Mouse (Mus musculus) limb, embryonic 15.5 days (tissue): ENCODE data around the gene Mettl24. TPM values are rescaled to one million over a fixed set of nuclear protein-coding genes. Genes with fewer than 3 reads are reported as not detected.

Experiments
- ATAC-seq: fragments of 200-750 bp; cut with Nextera tagmentation; 2 replicates; pipeline ENCODE4 v1.8.0; 2017; ENCODE audit warnings: low read depth, moderate TSS enrichment; ENCODE audit not compliant: insufficient number of reproducible peaks, low FRiP score, low TSS enrichment
- H3K27ac ChIP-seq: fragments of 300-500 bp; sonication (generic); 2 replicates; pipeline ENCODE4 v1.5.1; 2015; ENCODE audit warnings: moderate library complexity, mild to moderate bottlenecking, inconsistent platforms
- H3K27me3 ChIP-seq: fragments of 300-500 bp; sonication (generic); 2 replicates; pipeline ENCODE4 v1.6.1; 2015; ENCODE audit warnings: inconsistent platforms
- H3K36me3 ChIP-seq: fragments of 300-500 bp; sonication (generic); 2 replicates; pipeline ENCODE4 v1.6.1; 2015; ENCODE audit warnings: inconsistent platforms
- H3K4me1 ChIP-seq: fragments of 300-500 bp; sonication (generic); 2 replicates; pipeline ENCODE4 v1.6.1; 2015; ENCODE audit warnings: inconsistent platforms
- H3K4me2 ChIP-seq: fragments of 300-500 bp; sonication (generic); 2 replicates; pipeline ENCODE4 v1.6.1; 2015; ENCODE audit warnings: mild to moderate bottlenecking, inconsistent platforms
- H3K4me3 ChIP-seq: fragments of 300-500 bp; sonication (generic); 2 replicates; pipeline ENCODE4 v1.5.1; 2015; ENCODE audit warnings: mild to moderate bottlenecking, inconsistent platforms
- H3K9ac ChIP-seq: fragments of 300-500 bp; sonication (generic); 2 replicates; pipeline ENCODE4 v1.6.1; 2015; ENCODE audit warnings: inconsistent platforms
- H3K9me3 ChIP-seq: fragments of 300-500 bp; sonication (generic); 2 replicates; pipeline ENCODE4 v1.6.1; 2016; ENCODE audit warnings: inconsistent platforms
- WGBS: fragments of 180-500 bp; shearing (Covaris S2); methylation state at CpG from one replicate; pipeline ENCODE4 v1.1.7; 2015; 5-methylcytosine and 5-hydroxymethylcytosine counted together
- polyA plus RNA-seq: library from polyadenylated mRNA; unstranded; fragments of >200 nt; fragmentation: Nextera tagmentation; extraction: Ambion mirVana; gene quantifications from 2 replicates; pipeline ENCODE4 v1.2.1, GENCODE M21; 2015

Gene Mettl24
- polyA plus RNA-seq, 1 experiment from 2014 or later, result 2.2 TPM

DNA sequence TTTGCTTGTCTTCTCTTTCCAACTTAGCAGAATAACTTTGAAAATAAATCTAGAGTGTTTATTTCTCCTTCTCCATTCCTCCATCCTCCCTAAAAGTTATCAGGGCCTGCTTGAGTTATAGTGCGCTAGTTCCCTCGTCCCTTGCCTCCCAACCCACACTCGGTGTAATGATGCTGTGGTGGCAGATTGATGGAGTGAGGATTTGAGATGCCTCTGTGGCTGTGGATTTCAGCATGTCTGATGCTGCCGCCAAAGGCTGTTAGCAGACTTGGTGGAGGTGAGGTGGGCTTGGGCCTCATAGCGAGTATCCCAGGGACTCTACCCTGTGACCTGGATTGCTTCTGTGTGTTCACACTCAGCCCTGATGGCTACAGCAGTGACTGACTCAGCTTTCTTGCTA, 37.8 kb downstream of the Mettl24 start:
- WGBS, result 34% methylated on average over 5 of the region's 5 CpGs
- Histone ChIP-seq H3K4me1 (peaks cover 15% of the 10 kb centered on the region; the same call in 1 of the 2 replicates), H3K27ac (no peak overlapping the region), H3K4me3 (no peak overlapping the region), H3K4me2 (no peak overlapping the region), H3K9ac (no peak overlapping the region), H3K27me3 (no peaks in the 10 kb centered on the region), H3K36me3 (no peaks in the 10 kb centered on the region), H3K9me3 (no peaks in the 10 kb centered on the region)
- ATAC-seq, result no peak

GRCm38 (mm10) chr10:40724342-40724741, 41.3 kb downstream of the Mettl24 start:
- Histone ChIP-seq H3K4me2 (no peak overlapping the region), H3K27me3 (no peaks in the 10 kb centered on the region), H3K4me1 (peaks cover 8% of the 10 kb centered on the region; the same call in 1 of the 2 replicates), H3K4me3 (no peak overlapping the region), H3K27ac (no peak overlapping the region), H3K36me3 (no peaks in the 10 kb centered on the region), H3K9me3 (no peaks in the 10 kb centered on the region), H3K9ac (no peak overlapping the region)
- no peak for ATAC-seq
- 55% methylated on average over 6 of the region's 6 CpGs for WGBS

GRCm38 (mm10) chr10:40725066-40725465, 42.0 kb downstream of the Mettl24 start:
- H3K4me2 ChIP-seq, result no peak overlapping the region
- no peaks in the 10 kb centered on the region for H3K36me3 ChIP-seq
- H3K4me1 ChIP-seq, result peaks cover 8% of the 10 kb centered on the region; the same call in 1 of the 2 replicates
- no peak overlapping the region for H3K27ac ChIP-seq
- H3K4me3 ChIP-seq, result no peak overlapping the region
- WGBS, result 58% methylated on average over 4 of the region's 4 CpGs
- ATAC-seq, result no peak
- H3K9ac ChIP-seq, result no peak overlapping the region
- H3K9me3 ChIP-seq, result no peaks in the 10 kb centered on the region
- no peaks in the 10 kb centered on the region for H3K27me3 ChIP-seq

DNA sequence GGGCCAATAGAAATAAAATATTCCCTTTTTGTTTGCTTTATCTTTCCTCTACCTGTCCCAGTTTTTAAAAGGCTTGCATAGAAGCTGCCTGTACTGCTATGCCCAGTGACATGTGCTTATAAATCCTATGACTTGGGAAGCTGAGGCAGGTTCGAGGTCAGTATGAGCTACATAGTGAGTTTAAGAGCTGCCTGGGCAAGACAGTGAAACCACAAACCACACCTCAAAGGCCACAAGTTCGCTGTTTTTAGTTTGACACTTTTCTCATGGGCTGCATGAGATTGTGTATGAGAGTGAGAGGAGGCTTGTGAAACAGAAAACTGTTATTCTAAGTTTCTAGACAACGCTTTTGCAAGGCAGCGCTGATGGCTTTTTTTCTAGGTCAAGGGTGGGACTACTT, 42.4 kb downstream of the Mettl24 start:
- no peak overlapping the region for H3K4me2 ChIP-seq
- no peaks in the 10 kb centered on the region for H3K36me3 ChIP-seq
- H3K9ac ChIP-seq, result no peak overlapping the region
- no peaks in the 10 kb centered on the region for H3K9me3 ChIP-seq
- H3K27ac ChIP-seq, result no peak overlapping the region
- WGBS, result 62% methylated on average over 4 of the region's 4 CpGs
- ATAC-seq, result no peak
- H3K27me3 ChIP-seq, result no peaks in the 10 kb centered on the region
- peaks cover 6% of the 10 kb centered on the region; the same call in 1 of the 2 replicates for H3K4me1 ChIP-seq
- no peak overlapping the region for H3K4me3 ChIP-seq

- WGBS, result 57% methylated on average over 11 of the region's 11 CpGs
- no peak for ATAC-seq
Observed at GRCm38 (mm10) chr10:40726288-40726902, 43.3 kb downstream of the Mettl24 start.

GRCm38 (mm10) chr10:40726989-40727388, 43.9 kb downstream of the Mettl24 start:
- no peak overlapping the region for H3K4me3 ChIP-seq
- no peak overlapping the region for H3K27ac ChIP-seq
- no peaks in the 10 kb centered on the region for H3K27me3 ChIP-seq
- H3K9ac ChIP-seq, result no peak overlapping the region
- H3K36me3 ChIP-seq, result no peaks in the 10 kb centered on the region
- H3K4me2 ChIP-seq, result no peak overlapping the region
- no peaks in the 10 kb centered on the region; the same call in 1 of the 2 replicates for H3K4me1 ChIP-seq
- 37% methylated on average over 5 of the region's 5 CpGs for WGBS
- ATAC-seq, result no peak
- H3K9me3 ChIP-seq, result no peaks in the 10 kb centered on the region

More at GRCm38 (mm10) chr10:40726288-40726902, 43.3 kb downstream of the Mettl24 start:
- Histone ChIP-seq H3K9me3 (no peaks in the 10 kb centered on the region), H3K4me3 (no peak overlapping the region), H3K36me3 (no peaks in the 10 kb centered on the region), H3K27me3 (no peaks in the 10 kb centered on the region), H3K9ac (no peak overlapping the region), H3K27ac (no peak overlapping the region), H3K4me2 (no peak overlapping the region), H3K4me1 (no peaks in the 10 kb centered on the region; the same call in 1 of the 2 replicates)

DNA sequence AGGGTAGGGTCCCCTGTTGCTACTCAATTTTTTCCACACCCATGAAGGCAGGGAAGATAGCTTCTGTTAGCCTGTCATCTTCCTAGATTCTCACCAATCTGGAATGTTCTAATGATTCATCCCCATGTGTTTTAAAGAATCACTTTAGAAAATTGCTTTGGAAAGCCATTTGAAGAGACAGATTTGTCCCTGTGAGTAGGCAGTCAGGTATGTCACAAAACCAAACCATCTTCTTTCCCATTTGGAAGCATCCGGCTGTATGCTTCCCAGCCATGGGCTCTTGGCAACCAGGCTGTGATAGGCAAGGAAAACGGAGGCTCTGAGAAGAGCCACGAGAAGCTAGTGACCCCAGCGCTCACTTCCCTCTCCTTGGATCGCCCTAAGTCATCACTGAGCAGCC, 47.1 kb downstream of the Mettl24 start:
- no peak overlapping the region for H3K27ac ChIP-seq
- H3K27me3 ChIP-seq, result no peaks in the 10 kb centered on the region
- no peak for ATAC-seq
- no peak overlapping the region for H3K4me2 ChIP-seq
- no peaks in the 10 kb centered on the region for H3K9me3 ChIP-seq
- no peaks in the 10 kb centered on the region; the same call in 1 of the 2 replicates for H3K4me1 ChIP-seq
- no peaks in the 10 kb centered on the region for H3K36me3 ChIP-seq
- 79% methylated on average over 5 of the region's 5 CpGs for WGBS
- no peak overlapping the region for H3K4me3 ChIP-seq
- H3K9ac ChIP-seq, result no peak overlapping the region

- no peak for ATAC-seq
- H3K4me3 ChIP-seq, result no peak overlapping the region
Observed at GRCm38 (mm10) chr10:40733291-40733690, 50.2 kb downstream of the Mettl24 start.

DNA sequence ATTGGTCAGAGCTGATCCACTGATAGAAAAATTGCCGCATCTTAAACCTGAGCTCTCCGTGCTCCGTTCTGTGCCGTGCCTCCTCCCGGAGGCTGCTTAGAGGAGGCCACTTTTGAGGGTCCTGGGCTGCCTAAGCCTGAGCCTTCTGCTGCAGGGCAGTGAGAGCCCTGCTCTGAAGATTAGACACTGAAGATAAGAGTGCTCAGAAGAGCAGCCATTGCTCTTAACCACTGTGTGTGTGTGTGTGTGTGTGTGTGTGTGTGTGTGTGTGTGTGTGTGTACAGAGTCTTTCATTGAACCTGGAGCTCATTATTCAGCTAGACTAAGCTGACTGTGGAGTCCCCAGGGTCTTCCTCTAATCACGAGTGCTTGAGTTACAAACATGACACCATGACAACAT, 53.1 kb downstream of the Mettl24 start:
- whole genome bisulfite sequencing, result 88% methylated on average over 6 of the region's 6 CpGs

More at GRCm38 (mm10) chr10:40733291-40733690, 50.2 kb downstream of the Mettl24 start:
- Histone ChIP-seq H3K36me3 (no peaks in the 10 kb centered on the region), H3K9me3 (no peaks in the 10 kb centered on the region), H3K4me2 (no peak overlapping the region), H3K27ac (no peak overlapping the region), H3K4me1 (peaks cover 9% of the 10 kb centered on the region), H3K9ac (no peak overlapping the region), H3K27me3 (no peaks in the 10 kb centered on the region)
- WGBS, result 50% methylated on average over 3 of the region's 3 CpGs

DNA sequence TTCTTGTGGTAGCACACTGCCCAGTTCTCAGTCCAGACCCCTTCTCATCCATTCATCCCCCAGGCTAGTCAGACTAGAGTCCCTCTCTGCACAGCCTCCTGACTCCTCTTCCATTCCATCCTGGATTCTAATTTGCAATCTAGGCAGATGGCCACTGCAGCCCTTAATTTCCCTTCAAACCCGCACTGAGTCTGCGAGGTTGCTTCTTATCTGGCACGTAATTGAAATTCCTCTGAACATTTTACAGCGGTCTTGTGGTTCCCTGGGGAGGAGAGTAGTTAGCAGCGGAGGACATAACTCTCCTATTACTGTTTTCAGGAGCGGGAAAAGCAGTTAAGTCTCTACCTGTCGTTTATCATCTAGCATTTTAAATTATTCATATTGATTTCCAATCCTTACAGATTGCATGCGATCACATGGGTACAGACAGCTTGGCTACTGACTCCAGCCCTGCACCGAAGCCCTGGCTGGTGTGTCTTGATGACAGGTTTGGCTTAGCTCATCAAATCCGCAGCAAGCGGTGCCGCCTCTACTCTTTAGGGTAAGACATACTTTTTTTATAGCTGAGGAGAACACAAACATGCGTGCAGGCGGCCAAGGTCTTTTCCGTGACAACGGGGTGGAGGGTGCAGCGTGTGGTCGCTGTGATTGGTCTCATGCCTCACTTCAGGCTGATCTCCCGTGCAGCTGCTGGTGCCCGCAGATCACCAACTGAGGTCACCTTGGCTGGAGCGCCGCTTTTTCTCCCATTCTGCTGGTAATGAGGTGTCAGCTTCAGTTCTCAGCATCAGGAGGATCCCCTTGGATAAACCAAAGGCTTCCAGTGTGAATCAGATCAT, 54.4 kb downstream of the Mettl24 start:
- no peaks in the 10 kb centered on the region for H3K27me3 ChIP-seq
- H3K27ac ChIP-seq, result no peak overlapping the region
- H3K4me1 ChIP-seq, result peaks cover 9% of the 10 kb centered on the region
- 34% methylated on average over 22 of the region's 22 CpGs for WGBS
- no peak overlapping the region for H3K4me3 ChIP-seq
- no peaks in the 10 kb centered on the region for H3K9me3 ChIP-seq
- H3K9ac ChIP-seq, result no peak overlapping the region
- H3K36me3 ChIP-seq, result no peaks in the 10 kb centered on the region
- peak overlapping the region; percentile 12 for H3K4me2 ChIP-seq
- ATAC-seq, result no peak

More for the DNA sequence above, 53.1 kb downstream of the Mettl24 start:
- H3K4me2 ChIP-seq, result no peak overlapping the region
- H3K9ac ChIP-seq, result no peak overlapping the region
- H3K27ac ChIP-seq, result no peak overlapping the region
- no peaks in the 10 kb centered on the region for H3K27me3 ChIP-seq
- H3K36me3 ChIP-seq, result no peaks in the 10 kb centered on the region
- no peak overlapping the region for H3K4me3 ChIP-seq
- ATAC-seq, result no peak
- peaks cover 9% of the 10 kb centered on the region for H3K4me1 ChIP-seq
- H3K9me3 ChIP-seq, result no peaks in the 10 kb centered on the region

DNA sequence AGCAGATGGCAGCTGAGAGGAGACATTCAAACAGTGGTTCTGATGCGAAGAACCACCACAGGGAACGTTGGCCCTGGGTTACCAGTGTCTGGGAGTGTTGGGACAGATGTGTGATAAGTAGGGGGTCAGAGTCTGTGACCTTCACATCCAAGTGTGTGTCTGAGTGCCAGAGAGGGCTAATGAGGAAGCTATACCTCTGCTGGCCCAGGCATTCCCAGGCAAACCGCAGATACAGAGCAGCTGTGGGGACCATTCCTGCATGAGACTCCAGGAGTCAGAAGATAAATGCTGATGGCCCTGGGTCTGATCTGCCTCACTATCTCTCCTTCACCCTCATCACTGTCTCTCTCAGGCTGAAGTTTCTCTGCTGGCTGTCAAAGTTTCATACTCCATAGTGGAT, 57.6 kb downstream of the Mettl24 start:
- no peak overlapping the region for H3K9ac ChIP-seq
- no peak overlapping the region for H3K4me2 ChIP-seq
- no peaks in the 10 kb centered on the region for H3K27me3 ChIP-seq
- WGBS, result 54% methylated on average over 3 of the region's 3 CpGs
- H3K9me3 ChIP-seq, result no peaks in the 10 kb centered on the region
- no peak for ATAC-seq
- H3K36me3 ChIP-seq, result no peaks in the 10 kb centered on the region
- no peak overlapping the region for H3K4me3 ChIP-seq
- peaks cover 9% of the 10 kb centered on the region for H3K4me1 ChIP-seq
- H3K27ac ChIP-seq, result no peak overlapping the region
